18 mouse cellular contexts compared by ENCODE assay signal in the genomic region with DNA sequence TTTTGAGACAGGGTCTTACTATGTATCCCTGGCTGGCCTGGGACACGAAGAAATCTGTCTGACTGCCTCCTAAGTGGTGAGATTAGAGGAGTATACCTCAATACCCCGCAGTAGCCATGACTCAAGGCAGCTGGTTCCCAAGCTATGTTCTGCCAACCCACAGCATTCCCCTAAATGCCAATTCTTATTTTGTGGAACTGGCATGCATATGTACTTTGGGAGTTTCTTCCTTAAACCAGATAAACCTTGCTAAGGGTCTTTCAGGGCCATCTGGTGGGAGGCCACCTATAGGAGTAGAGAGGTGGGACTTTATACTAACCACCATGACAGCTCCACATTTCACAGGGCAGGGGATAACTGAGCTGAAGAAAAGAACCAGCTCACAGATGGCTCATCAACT. TPM values are rescaled to one million over a fixed set of nuclear protein-coding genes. Genes with fewer than 3 reads are reported as not detected.
"Had no signal": no experiment of that assay in that cellular context is flagged by ENCODE, and none has a peak within 500 bp of the region (broad histone marks: within the 10 kb centered on the region; RNA-seq: fewer than 3 reads in every experiment).

No protein-coding gene starts in this region.

- H3K27ac ChIP-seq: liver, embryonic 15.5 days; midbrain, embryonic 15.5 days had no signal

- ATAC-seq: intestine, postnatal 0 days; lung, postnatal 0 days; midbrain, embryonic 15.5 days had no signal

- H3K36me3 ChIP-seq: liver, embryonic 15.5 days; midbrain, embryonic 15.5 days had no signal

- H3K4me3 ChIP-seq: liver, embryonic 15.5 days; midbrain, embryonic 15.5 days had no signal

- H3K9ac ChIP-seq: liver, embryonic 15.5 days; midbrain, embryonic 15.5 days had no signal

- DNase-seq: kidney, adult 8-10 months; kidney, postnatal 25 days; layer of hippocampus, adult 9-11 months; lung, adult 2 months; lung, postnatal 36 days; retina, postnatal 1 day; right cerebral cortex, postnatal 4 days; spleen, adult 18-20 months; thymus, adult 18-20 months; thymus, postnatal 14 days had no signal

RNA-seq across cellular contexts. Expression of gene Myl7, which starts 5.3 kb away (rescaled TPM):
- total RNA-seq: left cerebral cortex, postnatal 36 days; megakaryocyte progenitor cell, adult 5-6 weeks; monocyte, adult 5-6 weeks; neutrophil, adult 5-6 weeks had no signal
- polyA plus RNA-seq: midbrain, embryonic 15.5 days had no signal

RNA-seq across cellular contexts. Expression of gene Aebp1, which starts 42.1 kb away (rescaled TPM):
- total RNA-seq: megakaryocyte progenitor cell, adult 5-6 weeks; monocyte, adult 5-6 weeks; neutrophil, adult 5-6 weeks had no signal

RNA-seq across cellular contexts. Expression of gene Gck, which starts 46.0 kb away (rescaled TPM):
- total RNA-seq: megakaryocyte progenitor cell, adult 5-6 weeks; monocyte, adult 5-6 weeks had no signal
